Mouse (Mus musculus) C2C12 (cell line): ENCODE results near the gene Vdr. TPM values are rescaled to one million over a fixed set of nuclear protein-coding genes. Genes with fewer than 3 reads are reported as not detected.

ENCODE experiments used
- H3K27me3 ChIP-seq: one replicate; pipeline ENCODE4 v1.6.1; 2011; ENCODE audit not compliant: control insufficient read depth, insufficient read depth, insufficient read length
- H3K36me3 ChIP-seq: one replicate; pipeline ENCODE4 v1.6.1; 2011; ENCODE audit not compliant: control insufficient read depth, insufficient read depth
- H3K4me3 ChIP-seq: one replicate; pipeline ENCODE4 v1.5.1; 2011; ENCODE audit warnings: mild to moderate bottlenecking, control low read depth; ENCODE audit not compliant: poor library complexity, insufficient read depth, severe bottlenecking
- H3K79me2 ChIP-seq: one replicate; pipeline ENCODE4 v1.6.1; 2011; ENCODE audit not compliant: control insufficient read depth, insufficient read depth
- H3K79me3 ChIP-seq: one replicate; pipeline ENCODE4 v1.6.1; 2011; ENCODE audit warnings: low read depth, control low read depth
- H3ac ChIP-seq: one replicate; pipeline ENCODE3; 2011; ENCODE audit warnings: low read depth; ENCODE audit not compliant: control insufficient read depth, insufficient read length
- CEBPB ChIP-seq: IDR thresholded peaks from one replicate; pipeline ENCODE4 v1.6.1; 2011; ENCODE audit warnings: low read depth, mild to moderate bottlenecking, control low read depth, moderate library complexity
- CTCF ChIP-seq: IDR thresholded peaks from one replicate; pipeline ENCODE4 v1.5.1; 2011; ENCODE audit not compliant: control insufficient read depth, insufficient read depth, insufficient read length
- FOSL1 ChIP-seq: IDR thresholded peaks from one replicate; pipeline ENCODE4 v1.8.0; 2011; ENCODE audit warnings: mild to moderate bottlenecking, low read length; ENCODE audit not compliant: poor library complexity, insufficient read depth, severe bottlenecking
- MAX ChIP-seq: IDR thresholded peaks from one replicate; pipeline ENCODE4 v1.6.1; 2011; ENCODE audit warnings: mild to moderate bottlenecking, control low read depth
- MYOD1 ChIP-seq: IDR thresholded peaks from one replicate; pipeline ENCODE4 v1.6.1; 2011; ENCODE audit warnings: low read depth; ENCODE audit not compliant: control insufficient read depth, insufficient read length
- MYOG ChIP-seq: IDR thresholded peaks from one replicate; pipeline ENCODE4 v1.6.1; 2011; ENCODE audit not compliant: control insufficient read depth, insufficient read length; ENCODE audit errors: extremely low read depth
- USF1 ChIP-seq: IDR thresholded peaks from one replicate; pipeline ENCODE4 v1.6.1; 2011; ENCODE audit warnings: low read depth, mild to moderate bottlenecking, control low read depth, moderate library complexity
- polyA plus RNA-seq: library from polyadenylated mRNA; unstranded; fragments of >200 nt; fragmentation: generic; extraction: Trizol; gene quantifications from one replicate; pipeline ENCODE4 v1.2.1, GENCODE M21; 2012; ENCODE audit warnings: missing spikeins

Vdr gene
- polyA plus RNA-seq, 1 experiment: 3.0 TPM

GRCm38 (mm10) chr15:97887541-97888016 is 22.9 kb downstream of the Vdr start:
- TF ChIP-seq CTCF (no peak), MAX (no peak), CEBPB (no peak), MYOG (no peak), MYOD1 (no peak), USF1 (no peak), FOSL1 (no peak)
- H3K79me3 ChIP-seq: no peaks in the 10 kb centered on the region
- peaks cover 11% of the 10 kb centered on the region for H3K79me2 ChIP-seq
- H3K27me3 ChIP-seq: no peaks in the 10 kb centered on the region
- H3K4me3 ChIP-seq: no peak overlapping the region
- H3K36me3 ChIP-seq: no peaks in the 10 kb centered on the region
- H3ac ChIP-seq: no peak overlapping the region

DNA sequence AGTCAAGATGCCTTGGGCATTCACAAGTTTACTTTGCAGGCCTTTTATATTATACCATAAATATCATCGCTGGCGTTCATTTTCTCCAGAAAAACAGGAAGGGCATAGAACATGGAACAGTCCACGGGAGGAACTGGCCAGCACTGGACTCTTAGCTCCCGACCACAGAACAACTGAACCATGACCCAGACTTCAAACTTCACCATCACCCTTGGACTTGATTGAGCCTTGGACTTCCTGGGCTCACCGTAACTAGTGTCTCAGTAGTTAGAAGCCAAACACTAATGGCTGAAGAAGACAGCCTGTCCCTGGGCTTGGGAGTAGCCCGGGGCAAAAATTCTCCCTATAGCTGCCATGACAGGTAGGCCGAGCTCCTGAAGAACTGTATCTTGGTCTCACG is 29.0 kb downstream of the Vdr start:
- no peaks in the 10 kb centered on the region for H3K79me2 ChIP-seq
- no peaks in the 10 kb centered on the region for H3K79me3 ChIP-seq
- H3ac ChIP-seq: no peak overlapping the region
- peaks cover 8% of the 10 kb centered on the region for H3K36me3 ChIP-seq
- TF ChIP-seq USF1 (no peak), CTCF (no peak), MYOD1 (no peak)
- no peaks in the 10 kb centered on the region for H3K27me3 ChIP-seq
- no peak overlapping the region for H3K4me3 ChIP-seq

- Histone ChIP-seq H3K4me3 (no peak overlapping the region), H3K27me3 (no peaks in the 10 kb centered on the region), H3K36me3 (peaks cover 8% of the 10 kb centered on the region), H3ac (no peak overlapping the region), H3K79me3 (no peaks in the 10 kb centered on the region), H3K79me2 (no peaks in the 10 kb centered on the region)
- TF ChIP-seq USF1: no peak
- TF ChIP-seq CEBPB: no peak
- no peak for TF ChIP-seq FOSL1
- no peak for TF ChIP-seq MYOG
Measured at GRCm38 (mm10) chr15:97880441-97880840, 30.0 kb downstream of the Vdr start.

DNA sequence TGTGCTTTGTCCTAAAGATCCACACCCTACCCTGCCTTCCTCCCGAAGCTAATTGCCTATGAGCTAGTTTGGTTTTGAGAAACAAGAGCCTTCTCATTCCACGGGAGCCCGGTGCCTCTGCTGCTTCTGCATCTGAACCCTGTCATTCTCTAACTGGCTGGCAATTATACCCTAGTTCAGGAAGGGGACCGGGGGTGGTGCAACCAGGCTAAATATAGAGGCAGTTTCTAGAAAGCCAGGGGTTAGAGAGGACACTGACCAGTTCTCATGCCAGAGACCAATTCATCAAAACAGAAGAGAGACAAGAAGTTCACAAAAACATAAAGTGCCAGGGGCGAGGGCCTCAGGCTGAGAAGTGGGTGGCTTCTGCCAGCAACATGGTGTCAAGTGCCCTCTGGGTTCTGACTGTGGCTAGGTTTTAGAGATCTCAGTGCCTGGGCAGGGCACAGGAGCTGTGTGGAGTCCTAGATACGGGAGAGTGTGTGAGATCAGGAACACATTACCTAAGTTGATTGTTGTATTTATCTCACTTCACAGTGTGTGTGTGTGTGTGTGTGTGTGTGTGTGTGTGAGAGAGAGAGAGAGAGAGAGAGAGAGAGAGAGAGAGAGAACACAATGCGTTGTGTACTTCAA is 31.6 kb downstream of the Vdr start:
- Histone ChIP-seq H3ac (no peak overlapping the region), H3K36me3 (peaks cover 12% of the 10 kb centered on the region), H3K4me3 (no peak overlapping the region), H3K79me2 (no peaks in the 10 kb centered on the region), H3K79me3 (no peaks in the 10 kb centered on the region), H3K27me3 (no peaks in the 10 kb centered on the region)
- TF ChIP-seq CEBPB (no peak), MAX (no peak), FOSL1 (no peak), CTCF (no peak), USF1 (no peak), MYOD1 (no peak), MYOG (no peak)

- Histone ChIP-seq H3ac (no peak overlapping the region), H3K79me2 (no peaks in the 10 kb centered on the region), H3K27me3 (no peaks in the 10 kb centered on the region), H3K4me3 (no peak overlapping the region), H3K79me3 (no peaks in the 10 kb centered on the region), H3K36me3 (peaks cover 4% of the 10 kb centered on the region)
- no peak for TF ChIP-seq FOSL1
- no peak for TF ChIP-seq MAX
- no peak for TF ChIP-seq CEBPB
- TF ChIP-seq CTCF: no peak
- TF ChIP-seq MYOG: no peak
- TF ChIP-seq MYOD1: no peak
- no peak for TF ChIP-seq USF1
Measured at GRCm38 (mm10) chr15:97875784-97876183, 34.6 kb downstream of the Vdr start.

- Histone ChIP-seq H3K79me2 (no peaks in the 10 kb centered on the region), H3K27me3 (no peaks in the 10 kb centered on the region), H3K36me3 (peaks cover 4% of the 10 kb centered on the region), H3K4me3 (no peak overlapping the region), H3K79me3 (no peaks in the 10 kb centered on the region), H3ac (no peak overlapping the region)
- TF ChIP-seq MYOD1: no peak
- no peak for TF ChIP-seq CEBPB
- TF ChIP-seq MYOG: no peak
- no peak for TF ChIP-seq MAX
- TF ChIP-seq FOSL1: no peak
- no peak for TF ChIP-seq USF1
- TF ChIP-seq CTCF: no peak
Measured at GRCm38 (mm10) chr15:97873717-97874116, 36.7 kb downstream of the Vdr start.
